Mouse (Mus musculus): ENCODE measurements around the gene Lime1. TPM values are rescaled to one million over a fixed set of nuclear protein-coding genes. Genes with fewer than 3 reads are reported as not detected.

Gene Lime1
- total RNA-seq (2017) = 32.4 and 36.1 TPM in 2 replicates

GRCm38 (mm10) chr2:181379778-181380177 is at the start of gene Lime1:
Lime1 (plus strand) TSS chr2:181380078.
- no peak for ATAC-seq (replicated peaks in 1 of 2; ENCODE audit: insufficient read depth in 1 of 2, low FRiP score in 2 of 2, low TSS enrichment in 1 of 2, low read depth in 1 of 2, poor library complexity in 2 of 2, severe bottlenecking in 2 of 2)

GRCm38 (mm10) chr2:181332542-181332941 is 47.3 kb upstream of the Lime1 start:
- ATAC-seq (replicated peaks in 1 of 2; ENCODE audit: insufficient read depth in 1 of 2, low FRiP score in 2 of 2, low TSS enrichment in 1 of 2, low read depth in 1 of 2, poor library complexity in 2 of 2, severe bottlenecking in 2 of 2) = no peak

- peak; percentile 81 to 92 for ATAC-seq (replicated peaks in 1 of 2; ENCODE audit: insufficient read depth in 1 of 2, low FRiP score in 2 of 2, low TSS enrichment in 1 of 2, low read depth in 1 of 2, poor library complexity in 2 of 2, severe bottlenecking in 2 of 2)
These were observed 45.9 kb upstream of the Lime1 start for GRCm38 (mm10) chr2:181334023-181334422.

- no peak for ATAC-seq (replicated peaks in 1 of 2; ENCODE audit: insufficient read depth in 1 of 2, low FRiP score in 2 of 2, low TSS enrichment in 1 of 2, low read depth in 1 of 2, poor library complexity in 2 of 2, severe bottlenecking in 2 of 2)
These were observed 39.5 kb upstream of the Lime1 start for GRCm38 (mm10) chr2:181340426-181340825.

GRCm38 (mm10) chr2:181342766-181343165 is 37.1 kb upstream of the Lime1 start:
- ATAC-seq (replicated peaks in 1 of 2; ENCODE audit: insufficient read depth in 1 of 2, low FRiP score in 2 of 2, low TSS enrichment in 1 of 2, low read depth in 1 of 2, poor library complexity in 2 of 2, severe bottlenecking in 2 of 2) = no peak

GRCm38 (mm10) chr2:181356780-181357179 is 23.1 kb upstream of the Lime1 start:
- ATAC-seq (replicated peaks in 1 of 2; ENCODE audit: insufficient read depth in 1 of 2, low FRiP score in 2 of 2, low TSS enrichment in 1 of 2, low read depth in 1 of 2, poor library complexity in 2 of 2, severe bottlenecking in 2 of 2) = no peak

GRCm38 (mm10) chr2:181363946-181364345 is 15.9 kb upstream of the Lime1 start:
- no peak for ATAC-seq (replicated peaks in 1 of 2; ENCODE audit: insufficient read depth in 1 of 2, low FRiP score in 2 of 2, low TSS enrichment in 1 of 2, low read depth in 1 of 2, poor library complexity in 2 of 2, severe bottlenecking in 2 of 2)

GRCm38 (mm10) chr2:181364487-181364859 is 15.4 kb upstream of the Lime1 start:
- ATAC-seq (replicated peaks in 1 of 2; ENCODE audit: insufficient read depth in 1 of 2, low FRiP score in 2 of 2, low TSS enrichment in 1 of 2, low read depth in 1 of 2, poor library complexity in 2 of 2, severe bottlenecking in 2 of 2) = no peak

GRCm38 (mm10) chr2:181364860-181365596 is 14.8 kb upstream of the Lime1 start, which contains the start of the genes Zgpat and Arfrp1:
Zgpat (plus strand) TSS chr2:181364928.
Arfrp1 (minus strand) TSS chr2:181365404.
- peak; percentile 83 to 91 for ATAC-seq (replicated peaks in 1 of 2; ENCODE audit: insufficient read depth in 1 of 2, low FRiP score in 2 of 2, low TSS enrichment in 1 of 2, low read depth in 1 of 2, poor library complexity in 2 of 2, severe bottlenecking in 2 of 2)

- ATAC-seq (replicated peaks in 1 of 2; ENCODE audit: insufficient read depth in 1 of 2, low FRiP score in 2 of 2, low TSS enrichment in 1 of 2, low read depth in 1 of 2, poor library complexity in 2 of 2, severe bottlenecking in 2 of 2) = peak; percentile 38 to 39
These were observed 14.2 kb upstream of the Lime1 start for GRCm38 (mm10) chr2:181365655-181366075.

- ATAC-seq (replicated peaks in 1 of 2; ENCODE audit: insufficient read depth in 1 of 2, low FRiP score in 2 of 2, low TSS enrichment in 1 of 2, low read depth in 1 of 2, poor library complexity in 2 of 2, severe bottlenecking in 2 of 2) = no peak
These were observed 9.9 kb upstream of the Lime1 start for GRCm38 (mm10) chr2:181370001-181370400.

GRCm38 (mm10) chr2:181375787-181376186 is 4.1 kb upstream of the Lime1 start:
- ATAC-seq (replicated peaks in 1 of 2; ENCODE audit: insufficient read depth in 1 of 2, low FRiP score in 2 of 2, low TSS enrichment in 1 of 2, low read depth in 1 of 2, poor library complexity in 2 of 2, severe bottlenecking in 2 of 2) = 0 out of 4 replicates have a peak, but pooled peaks of 1 of the 2 experiments have one; percentile 43

- ATAC-seq (replicated peaks in 1 of 2; ENCODE audit: insufficient read depth in 1 of 2, low FRiP score in 2 of 2, low TSS enrichment in 1 of 2, low read depth in 1 of 2, poor library complexity in 2 of 2, severe bottlenecking in 2 of 2) = peak; percentile 39 to 54; a peak in 2 of 4 replicates
These were observed 2.6 kb upstream of the Lime1 start for GRCm38 (mm10) chr2:181377230-181377629.

GRCm38 (mm10) chr2:181378701-181379100 is 1.2 kb upstream of the Lime1 start:
- no peak for ATAC-seq (replicated peaks in 1 of 2; ENCODE audit: insufficient read depth in 1 of 2, low FRiP score in 2 of 2, low TSS enrichment in 1 of 2, low read depth in 1 of 2, poor library complexity in 2 of 2, severe bottlenecking in 2 of 2)

GRCm38 (mm10) chr2:181380251-181380650 is 373 bp downstream of the Lime1 start:
- no peak for ATAC-seq (replicated peaks in 1 of 2; ENCODE audit: insufficient read depth in 1 of 2, low FRiP score in 2 of 2, low TSS enrichment in 1 of 2, low read depth in 1 of 2, poor library complexity in 2 of 2, severe bottlenecking in 2 of 2)

GRCm38 (mm10) chr2:181381107-181381506 is 1.2 kb downstream of the Lime1 start:
- no peak; a peak in 1 of 4 replicates for ATAC-seq (replicated peaks in 1 of 2; ENCODE audit: insufficient read depth in 1 of 2, low FRiP score in 2 of 2, low TSS enrichment in 1 of 2, low read depth in 1 of 2, poor library complexity in 2 of 2, severe bottlenecking in 2 of 2)

- no peak for ATAC-seq (replicated peaks in 1 of 2; ENCODE audit: insufficient read depth in 1 of 2, low FRiP score in 2 of 2, low TSS enrichment in 1 of 2, low read depth in 1 of 2, poor library complexity in 2 of 2, severe bottlenecking in 2 of 2)
These were observed 1.9 kb downstream of the Lime1 start for GRCm38 (mm10) chr2:181381631-181382306.

- ATAC-seq (replicated peaks in 1 of 2; ENCODE audit: insufficient read depth in 1 of 2, low FRiP score in 2 of 2, low TSS enrichment in 1 of 2, low read depth in 1 of 2, poor library complexity in 2 of 2, severe bottlenecking in 2 of 2) = no peak
These were observed 4.6 kb downstream of the Lime1 start for GRCm38 (mm10) chr2:181384463-181384862.

Measured in hematopoietic stem cell, adult 5-6 weeks (primary cell).